Mouse (Mus musculus): ENCODE measurements at regions not wholly inside any gene's neighbourhood (a gene's known extent, or its start where the extent isn't known, plus 50 kb on each side); places are given as distances from the start of the nearest gene placed in this dataset.

- intact Hi-C loops (cut with DNase I) = no loop called here
- no peak for DNase-seq (ENCODE audit: low spot score in 2 of 2)
These were observed 882.8 kb downstream of the Tecrl start for GRCm38 (mm10) chr5:82472146-82472545.

- DNase-seq (ENCODE audit: low spot score in 2 of 2) = no peak
These were observed 890.7 kb downstream of the Tecrl start for GRCm38 (mm10) chr5:82464272-82464671.

GRCm38 (mm10) chr5:82441288-82441687 is 913.7 kb downstream of the Tecrl start:
- DNase-seq (ENCODE audit: low spot score in 2 of 2) = peak in 1 of 2 experiments; percentile 17
- intact Hi-C loops (cut with DNase I) = no loop called here

More at GRCm38 (mm10) chr5:82464272-82464671, 890.7 kb downstream of the Tecrl start:
- intact Hi-C loops (cut with DNase I) = no loop called here

- DNase-seq (ENCODE audit: low spot score in 2 of 2) = no peak
- intact Hi-C loops (cut with DNase I) = no loop called here
These were observed 914.9 kb downstream of the Tecrl start for GRCm38 (mm10) chr5:82440126-82440525.

- intact Hi-C loops (cut with DNase I) = no loop called here
- no peak for DNase-seq (ENCODE audit: low spot score in 2 of 2)
These were observed 934.6 kb downstream of the Tecrl start for GRCm38 (mm10) chr5:82420396-82420795.

GRCm38 (mm10) chr5:82396632-82397234 is 958.3 kb downstream of the Tecrl start:
- intact Hi-C loops (cut with DNase I) = no loop called here
- DNase-seq (ENCODE audit: low spot score in 2 of 2) = no peak

GRCm38 (mm10) chr5:82361624-82362023 is 993.4 kb downstream of the Tecrl start:
- intact Hi-C loops (cut with DNase I) = no loop called here
- no peak for DNase-seq (ENCODE audit: low spot score in 2 of 2)

- no peak for DNase-seq (ENCODE audit: low spot score in 2 of 2)
- intact Hi-C loops (cut with DNase I) = no loop called here
These were observed 998.7 kb downstream of the Tecrl start for GRCm38 (mm10) chr5:82356336-82356735.

- no peak for DNase-seq (ENCODE audit: low spot score in 2 of 2)
- intact Hi-C loops (cut with DNase I) = no loop called here
These were observed 1003.9 kb downstream of the Tecrl start for GRCm38 (mm10) chr5:82351089-82351488.

- DNase-seq (ENCODE audit: low spot score in 2 of 2) = peak; percentile 33 to 56
These were observed 1008.3 kb downstream of the Tecrl start for GRCm38 (mm10) chr5:82346672-82347071.

GRCm38 (mm10) chr5:82324354-82324753 is 1030.6 kb downstream of the Tecrl start:
- intact Hi-C loops (cut with DNase I) = no loop called here
- DNase-seq (ENCODE audit: low spot score in 2 of 2) = no peak

More at GRCm38 (mm10) chr5:82346672-82347071, 1008.3 kb downstream of the Tecrl start:
- intact Hi-C loops (cut with DNase I) = loop anchor here (10.0 kb wide), 1 partner anchor 1322 kb away; the partner anchor contains the start of gene Adgrl3

- intact Hi-C loops (cut with DNase I) = no loop called here
- DNase-seq (ENCODE audit: low spot score in 2 of 2) = peak in 1 of 2 experiments; percentile 6
These were observed 1035.2 kb downstream of the Tecrl start for GRCm38 (mm10) chr5:82319709-82320333.

GRCm38 (mm10) chr5:82312054-82312453 is 1042.9 kb downstream of the Tecrl start:
- intact Hi-C loops (cut with DNase I) = no loop called here

GRCm38 (mm10) chr5:82288069-82288845 is 1066.7 kb downstream of the Tecrl start:
- no peak for DNase-seq (ENCODE audit: low spot score in 2 of 2)
- intact Hi-C loops (cut with DNase I) = no loop called here

More at GRCm38 (mm10) chr5:82312054-82312453, 1042.9 kb downstream of the Tecrl start:
- no peak for DNase-seq (ENCODE audit: low spot score in 2 of 2)

GRCm38 (mm10) chr5:82253356-82254104 is 1101.5 kb downstream of the Tecrl start:
- intact Hi-C loops (cut with DNase I) = no loop called here
- DNase-seq (ENCODE audit: low spot score in 2 of 2) = no peak

- intact Hi-C loops (cut with DNase I) = no loop called here
- DNase-seq (ENCODE audit: low spot score in 2 of 2) = no peak
These were observed 1128.7 kb downstream of the Tecrl start for GRCm38 (mm10) chr5:82226329-82226728.

- intact Hi-C loops (cut with DNase I) = no loop called here
These were observed 1131.4 kb downstream of the Tecrl start for GRCm38 (mm10) chr5:82223622-82224021.

GRCm38 (mm10) chr5:82203606-82204005 is 1151.4 kb downstream of the Tecrl start:
- no peak for DNase-seq (ENCODE audit: low spot score in 2 of 2)
- intact Hi-C loops (cut with DNase I) = no loop called here

More at GRCm38 (mm10) chr5:82223622-82224021, 1131.4 kb downstream of the Tecrl start:
- no peak for DNase-seq (ENCODE audit: low spot score in 2 of 2)

Data from left cerebral cortex, postnatal 36 days (tissue).